Mouse (Mus musculus): ENCODE measurements around the gene Wfdc1. TPM values are rescaled to one million over a fixed set of nuclear protein-coding genes. Genes with fewer than 3 reads are reported as not detected.

The Wfdc1 gene
- polyA plus RNA-seq, 1 experiment from 2014 or later, result 15.6 TPM

- WGBS, result 11% methylated on average over 9 of the region's 9 CpGs
- H3K27ac ChIP-seq (ENCODE audit: low read depth, low read length), result no peak overlapping the region
- no peaks in the 10 kb centered on the region for H3K9me3 ChIP-seq (ENCODE audit: control insufficient read depth)
- H3K4me3 ChIP-seq (ENCODE audit: low read depth, low read length), result no peak overlapping the region
- 0 out of 2 replicates have a peak, but pooled peaks cover 8% of the 10 kb centered on the region for H3K4me1 ChIP-seq (replicated peaks; ENCODE audit: control insufficient read depth, insufficient read depth, low read length)
- peak; percentile 31; the same call in 1 of the 2 replicates for ATAC-seq
- no peaks in the 10 kb centered on the region for H3K36me3 ChIP-seq (ENCODE audit: control insufficient read depth, insufficient read depth)
- no peak overlapping the region for H3K4me2 ChIP-seq (replicated peaks; ENCODE audit: low read depth)
- no peak for TF ChIP-seq CTCF (IDR thresholded peaks at IDR 0.05; ENCODE audit: low read depth)
- H3K9ac ChIP-seq (ENCODE audit: low read depth, low read length), result no peak overlapping the region
- no peaks in the 10 kb centered on the region for H3K27me3 ChIP-seq (replicated peaks; ENCODE audit: control insufficient read depth, insufficient read depth, low read length)
Observed at GRCm38 (mm10) chr8:119661081-119661480, 5.1 kb upstream of the Wfdc1 start.

- ATAC-seq, result no peak
- no peak overlapping the region for H3K9ac ChIP-seq (ENCODE audit: low read depth, low read length)
- no peak overlapping the region for H3K4me2 ChIP-seq (replicated peaks; ENCODE audit: low read depth)
- 0 out of 2 replicates have a peak, but pooled peaks cover 8% of the 10 kb centered on the region for H3K4me1 ChIP-seq (replicated peaks; ENCODE audit: control insufficient read depth, insufficient read depth, low read length)
- no peak overlapping the region for H3K27ac ChIP-seq (ENCODE audit: low read depth, low read length)
- TF ChIP-seq CTCF (IDR thresholded peaks at IDR 0.05; ENCODE audit: low read depth), result 0 out of 2 replicates have a peak, but pooled peaks have one; percentile 2
- WGBS, result 71% methylated on average over 6 of the region's 6 CpGs
- H3K36me3 ChIP-seq (ENCODE audit: control insufficient read depth, insufficient read depth), result no peaks in the 10 kb centered on the region
- H3K4me3 ChIP-seq (ENCODE audit: low read depth, low read length), result no peak overlapping the region
- H3K9me3 ChIP-seq (ENCODE audit: control insufficient read depth), result no peaks in the 10 kb centered on the region
- no peaks in the 10 kb centered on the region for H3K27me3 ChIP-seq (replicated peaks; ENCODE audit: control insufficient read depth, insufficient read depth, low read length)
Observed at GRCm38 (mm10) chr8:119661892-119662291, 4.3 kb upstream of the Wfdc1 start.

GRCm38 (mm10) chr8:119663440-119663839 is 2.7 kb upstream of the Wfdc1 start:
- no peak for TF ChIP-seq CTCF (IDR thresholded peaks at IDR 0.05; ENCODE audit: low read depth)
- H3K9me3 ChIP-seq (ENCODE audit: control insufficient read depth), result no peaks in the 10 kb centered on the region
- no peak overlapping the region for H3K27ac ChIP-seq (ENCODE audit: low read depth, low read length)
- no peak overlapping the region; the same call in 1 of the 2 replicates for H3K9ac ChIP-seq (ENCODE audit: low read depth, low read length)
- H3K36me3 ChIP-seq (ENCODE audit: control insufficient read depth, insufficient read depth), result no peaks in the 10 kb centered on the region
- ATAC-seq, result no peak
- no peak overlapping the region for H3K4me2 ChIP-seq (replicated peaks; ENCODE audit: low read depth)
- H3K27me3 ChIP-seq (replicated peaks; ENCODE audit: control insufficient read depth, insufficient read depth, low read length), result no peaks in the 10 kb centered on the region
- 0 out of 2 replicates have a peak, but pooled peaks cover 12% of the 10 kb centered on the region for H3K4me1 ChIP-seq (replicated peaks; ENCODE audit: control insufficient read depth, insufficient read depth, low read length)
- WGBS, result 76% methylated on average over 11 of the region's 11 CpGs
- H3K4me3 ChIP-seq (ENCODE audit: low read depth, low read length), result no peak overlapping the region

- H3K4me3 ChIP-seq (ENCODE audit: low read depth, low read length), result no peak overlapping the region
- no peaks in the 10 kb centered on the region for H3K36me3 ChIP-seq (ENCODE audit: control insufficient read depth, insufficient read depth)
- 68% methylated on average over 6 of the region's 6 CpGs for WGBS
- H3K4me1 ChIP-seq (replicated peaks; ENCODE audit: control insufficient read depth, insufficient read depth, low read length), result peaks cover 12% of the 10 kb centered on the region; the same call in 1 of the 2 replicates
- H3K9me3 ChIP-seq (ENCODE audit: control insufficient read depth), result no peaks in the 10 kb centered on the region
- no peak for ATAC-seq
- TF ChIP-seq CTCF (IDR thresholded peaks at IDR 0.05; ENCODE audit: low read depth), result no peak
- no peak overlapping the region for H3K27ac ChIP-seq (ENCODE audit: low read depth, low read length)
- H3K27me3 ChIP-seq (replicated peaks; ENCODE audit: control insufficient read depth, insufficient read depth, low read length), result no peaks in the 10 kb centered on the region
- no peak overlapping the region for H3K4me2 ChIP-seq (replicated peaks; ENCODE audit: low read depth)
- H3K9ac ChIP-seq (ENCODE audit: low read depth, low read length), result no peak overlapping the region
Observed at GRCm38 (mm10) chr8:119665270-119665669, 895 bp upstream of the Wfdc1 start.

GRCm38 (mm10) chr8:119668447-119668846 is 2.3 kb downstream of the Wfdc1 start:
- H3K36me3 ChIP-seq (ENCODE audit: control insufficient read depth, insufficient read depth), result no peaks in the 10 kb centered on the region
- H3K27ac ChIP-seq (ENCODE audit: low read depth, low read length), result no peak overlapping the region
- no peak overlapping the region for H3K9ac ChIP-seq (ENCODE audit: low read depth, low read length)
- 0 out of 2 replicates have a peak overlapping the region, but pooled peaks have one; percentile 1 for H3K4me2 ChIP-seq (replicated peaks; ENCODE audit: low read depth)
- no peaks in the 10 kb centered on the region for H3K9me3 ChIP-seq (ENCODE audit: control insufficient read depth)
- peak; percentile 76 for ATAC-seq
- WGBS, result 41% methylated on average over 8 of the region's 9 CpGs
- no peak overlapping the region for H3K4me3 ChIP-seq (ENCODE audit: low read depth, low read length)
- no peak for TF ChIP-seq CTCF (IDR thresholded peaks at IDR 0.05; ENCODE audit: low read depth)
- no peaks in the 10 kb centered on the region for H3K27me3 ChIP-seq (replicated peaks; ENCODE audit: control insufficient read depth, insufficient read depth, low read length)
- H3K4me1 ChIP-seq (replicated peaks; ENCODE audit: control insufficient read depth, insufficient read depth, low read length), result peaks cover 9% of the 10 kb centered on the region

- 27% methylated on average over 12 of the region's 12 CpGs for WGBS
- Histone ChIP-seq H3K27ac (ENCODE audit: low read depth, low read length) (peak overlapping the region; percentile 41; the same call in 1 of the 2 replicates), H3K4me1 (replicated peaks; ENCODE audit: control insufficient read depth, insufficient read depth, low read length) (peaks cover 9% of the 10 kb centered on the region), H3K4me2 (replicated peaks; ENCODE audit: low read depth) (no peak overlapping the region), H3K36me3 (ENCODE audit: control insufficient read depth, insufficient read depth) (no peaks in the 10 kb centered on the region), H3K9ac (ENCODE audit: low read depth, low read length) (no peak overlapping the region), H3K27me3 (replicated peaks; ENCODE audit: control insufficient read depth, insufficient read depth, low read length) (no peaks in the 10 kb centered on the region), H3K9me3 (ENCODE audit: control insufficient read depth) (no peaks in the 10 kb centered on the region), H3K4me3 (ENCODE audit: low read depth, low read length) (no peak overlapping the region)
- TF ChIP-seq CTCF (IDR thresholded peaks at IDR 0.05; ENCODE audit: low read depth), result peak; percentile 85
- ATAC-seq, result peak; percentile 22; the same call in 1 of the 2 replicates
Observed at GRCm38 (mm10) chr8:119669284-119669683, 3.1 kb downstream of the Wfdc1 start.
